Mouse (Mus musculus): Measurements from ENCODE around the gene Nceh1. TPM values are rescaled to one million over a fixed set of nuclear protein-coding genes. Genes with fewer than 3 reads are reported as not detected.

Nceh1 gene
- polyA plus RNA-seq, 1 experiment from 2014 or later = 26.6 TPM

GRCm38 (mm10) chr3:27189320-27190261 is 6.8 kb downstream of the Nceh1 start:
- Histone ChIP-seq H3K9ac (replicated peaks; ENCODE audit: low read length) (no peak overlapping the region), H3K36me3 (ENCODE audit: insufficient read depth, low read length) (no peaks in the 10 kb centered on the region), H3K4me2 (replicated peaks; ENCODE audit: low read depth, low read length) (no peak overlapping the region), H3K4me1 (ENCODE audit: insufficient read depth, low read length) (peaks cover 13% of the 10 kb centered on the region; the same call in 1 of the 2 replicates), H3K27ac (ENCODE audit: low read length) (peak overlapping the region; percentile 76), H3K27me3 (ENCODE audit: insufficient read depth, low read length) (no peaks in the 10 kb centered on the region), H3K9me3 (ENCODE audit: low read length) (no peaks in the 10 kb centered on the region), H3K4me3 (ENCODE audit: low read length) (no peak overlapping the region)
- peak; percentile 32; the same call in 1 of the 2 replicates for ATAC-seq (ENCODE audit: low FRiP score, low TSS enrichment)
- WGBS = 61% methylated on average over 14 of the region's 14 CpGs

DNA sequence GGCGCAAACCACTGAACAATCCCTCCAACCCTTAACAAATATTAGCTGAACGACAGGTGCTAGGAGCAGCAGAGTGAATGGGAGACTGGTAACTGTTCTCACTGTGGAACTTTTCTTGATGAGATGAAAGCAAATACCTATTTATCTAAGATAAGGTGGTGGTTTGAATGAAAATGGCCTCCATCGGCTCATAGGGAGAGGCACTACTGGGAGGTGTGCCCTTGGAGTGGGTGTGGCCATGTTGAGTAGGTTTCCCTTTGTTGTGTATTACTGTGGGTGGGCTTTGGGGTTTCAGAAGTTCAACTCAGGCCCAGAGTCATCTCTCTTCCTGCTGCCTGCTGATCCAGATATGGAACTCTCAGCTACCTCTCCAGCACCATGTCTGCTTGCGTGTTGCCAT is 8.1 kb downstream of the Nceh1 start:
- H3K4me2 ChIP-seq (replicated peaks; ENCODE audit: low read depth, low read length) = no peak overlapping the region
- no peaks in the 10 kb centered on the region for H3K9me3 ChIP-seq (ENCODE audit: low read length)
- H3K4me1 ChIP-seq (ENCODE audit: insufficient read depth, low read length) = peaks cover 13% of the 10 kb centered on the region; the same call in 1 of the 2 replicates
- H3K27me3 ChIP-seq (ENCODE audit: insufficient read depth, low read length) = no peaks in the 10 kb centered on the region
- no peaks in the 10 kb centered on the region for H3K36me3 ChIP-seq (ENCODE audit: insufficient read depth, low read length)
- no peak for ATAC-seq (ENCODE audit: low FRiP score, low TSS enrichment)
- no peak overlapping the region for H3K27ac ChIP-seq (ENCODE audit: low read length)
- WGBS = 92% methylated on average over 4 of the region's 4 CpGs
- H3K4me3 ChIP-seq (ENCODE audit: low read length) = no peak overlapping the region
- no peak overlapping the region for H3K9ac ChIP-seq (replicated peaks; ENCODE audit: low read length)

GRCm38 (mm10) chr3:27191856-27192255 is 9.1 kb downstream of the Nceh1 start:
- ATAC-seq (ENCODE audit: low FRiP score, low TSS enrichment) = no peak
- no peak overlapping the region for H3K27ac ChIP-seq (ENCODE audit: low read length)
- 85% methylated on average over 6 of the region's 6 CpGs for WGBS

GRCm38 (mm10) chr3:27193844-27194317 is 11.1 kb downstream of the Nceh1 start:
- WGBS = 11% methylated on average over 6 of the region's 6 CpGs
- no peak for ATAC-seq (ENCODE audit: low FRiP score, low TSS enrichment)
- no peak overlapping the region for H3K4me3 ChIP-seq (ENCODE audit: low read length)
- no peaks in the 10 kb centered on the region for H3K36me3 ChIP-seq (ENCODE audit: insufficient read depth, low read length)
- H3K9me3 ChIP-seq (ENCODE audit: low read length) = no peaks in the 10 kb centered on the region
- no peak overlapping the region for H3K9ac ChIP-seq (replicated peaks; ENCODE audit: low read length)
- peaks cover 18% of the 10 kb centered on the region; the same call in 1 of the 2 replicates for H3K4me1 ChIP-seq (ENCODE audit: insufficient read depth, low read length)
- H3K27me3 ChIP-seq (ENCODE audit: insufficient read depth, low read length) = no peaks in the 10 kb centered on the region
- no peak overlapping the region for H3K4me2 ChIP-seq (replicated peaks; ENCODE audit: low read depth, low read length)
- peak overlapping the region; percentile 52 for H3K27ac ChIP-seq (ENCODE audit: low read length)

More at GRCm38 (mm10) chr3:27191856-27192255, 9.1 kb downstream of the Nceh1 start:
- H3K27me3 ChIP-seq (ENCODE audit: insufficient read depth, low read length) = no peaks in the 10 kb centered on the region
- H3K9me3 ChIP-seq (ENCODE audit: low read length) = no peaks in the 10 kb centered on the region
- H3K4me2 ChIP-seq (replicated peaks; ENCODE audit: low read depth, low read length) = no peak overlapping the region
- peaks cover 18% of the 10 kb centered on the region; the same call in 1 of the 2 replicates for H3K4me1 ChIP-seq (ENCODE audit: insufficient read depth, low read length)
- H3K4me3 ChIP-seq (ENCODE audit: low read length) = no peak overlapping the region
- no peaks in the 10 kb centered on the region for H3K36me3 ChIP-seq (ENCODE audit: insufficient read depth, low read length)
- H3K9ac ChIP-seq (replicated peaks; ENCODE audit: low read length) = no peak overlapping the region

DNA sequence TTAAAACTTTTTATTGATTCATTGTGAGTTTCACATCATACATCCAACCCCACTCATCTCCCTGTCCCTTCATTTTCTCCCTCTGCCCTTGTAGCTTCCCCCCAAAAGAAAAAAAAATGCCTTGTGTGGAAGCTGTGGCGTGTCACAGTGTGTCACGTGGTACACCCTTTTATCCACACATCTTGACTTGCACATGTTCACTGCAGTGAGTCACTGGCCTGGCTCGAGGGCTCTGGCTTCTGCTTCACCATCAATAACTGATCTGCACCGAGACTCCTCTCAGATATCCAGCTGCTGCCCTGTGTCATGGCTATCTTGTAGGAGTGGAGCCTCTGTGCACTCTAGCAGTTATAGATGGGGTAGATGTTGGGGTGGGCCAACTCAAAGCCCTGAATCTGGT is 12.4 kb downstream of the Nceh1 start:
- Histone ChIP-seq H3K4me1 (ENCODE audit: insufficient read depth, low read length) (peaks cover 9% of the 10 kb centered on the region; the same call in 1 of the 2 replicates), H3K27ac (ENCODE audit: low read length) (no peak overlapping the region), H3K4me3 (ENCODE audit: low read length) (no peak overlapping the region), H3K36me3 (ENCODE audit: insufficient read depth, low read length) (no peaks in the 10 kb centered on the region), H3K9ac (replicated peaks; ENCODE audit: low read length) (no peak overlapping the region), H3K9me3 (ENCODE audit: low read length) (no peaks in the 10 kb centered on the region), H3K27me3 (ENCODE audit: insufficient read depth, low read length) (no peaks in the 10 kb centered on the region), H3K4me2 (replicated peaks; ENCODE audit: low read depth, low read length) (no peak overlapping the region)
- 69% methylated on average over 4 of the region's 4 CpGs for WGBS
- no peak for ATAC-seq (ENCODE audit: low FRiP score, low TSS enrichment)

GRCm38 (mm10) chr3:27195573-27196227 is 12.9 kb downstream of the Nceh1 start:
- Histone ChIP-seq H3K36me3 (ENCODE audit: insufficient read depth, low read length) (no peaks in the 10 kb centered on the region), H3K27me3 (ENCODE audit: insufficient read depth, low read length) (no peaks in the 10 kb centered on the region), H3K9ac (replicated peaks; ENCODE audit: low read length) (no peak overlapping the region), H3K27ac (ENCODE audit: low read length) (peak overlapping the region; percentile 25; the same call in 1 of the 2 replicates), H3K4me2 (replicated peaks; ENCODE audit: low read depth, low read length) (no peak overlapping the region), H3K4me3 (ENCODE audit: low read length) (no peak overlapping the region), H3K4me1 (ENCODE audit: insufficient read depth, low read length) (peaks cover 9% of the 10 kb centered on the region; the same call in 1 of the 2 replicates), H3K9me3 (ENCODE audit: low read length) (no peaks in the 10 kb centered on the region)
- ATAC-seq (ENCODE audit: low FRiP score, low TSS enrichment) = peak; percentile 29
- WGBS = 89% methylated on average over 8 of the region's 8 CpGs

- no peak overlapping the region for H3K9ac ChIP-seq (replicated peaks; ENCODE audit: low read length)
- peak overlapping the region; percentile 25; the same call in 1 of the 2 replicates for H3K27ac ChIP-seq (ENCODE audit: low read length)
- H3K4me3 ChIP-seq (ENCODE audit: low read length) = no peak overlapping the region
- no peaks in the 10 kb centered on the region for H3K9me3 ChIP-seq (ENCODE audit: low read length)
- H3K27me3 ChIP-seq (ENCODE audit: insufficient read depth, low read length) = no peaks in the 10 kb centered on the region
- 0 out of 2 replicates have a peak, but pooled peaks have one; percentile 57 for ATAC-seq (ENCODE audit: low FRiP score, low TSS enrichment)
- no peak overlapping the region for H3K4me2 ChIP-seq (replicated peaks; ENCODE audit: low read depth, low read length)
- 89% methylated on average over 1 of the region's 1 CpGs for WGBS
- no peaks in the 10 kb centered on the region for H3K36me3 ChIP-seq (ENCODE audit: insufficient read depth, low read length)
- H3K4me1 ChIP-seq (ENCODE audit: insufficient read depth, low read length) = peaks cover 9% of the 10 kb centered on the region; the same call in 1 of the 2 replicates
These were observed 13.8 kb downstream of the Nceh1 start for GRCm38 (mm10) chr3:27196529-27196928.

- H3K4me3 ChIP-seq (ENCODE audit: low read length) = no peak overlapping the region
- H3K9ac ChIP-seq (replicated peaks; ENCODE audit: low read length) = no peak overlapping the region
- H3K4me2 ChIP-seq (replicated peaks; ENCODE audit: low read depth, low read length) = no peak overlapping the region
- no peaks in the 10 kb centered on the region for H3K9me3 ChIP-seq (ENCODE audit: low read length)
- WGBS = 69% methylated on average over 5 of the region's 5 CpGs
- no peaks in the 10 kb centered on the region for H3K27me3 ChIP-seq (ENCODE audit: insufficient read depth, low read length)
- peaks cover 9% of the 10 kb centered on the region; the same call in 1 of the 2 replicates for H3K4me1 ChIP-seq (ENCODE audit: insufficient read depth, low read length)
- no peak for ATAC-seq (ENCODE audit: low FRiP score, low TSS enrichment)
- H3K36me3 ChIP-seq (ENCODE audit: insufficient read depth, low read length) = no peaks in the 10 kb centered on the region
- H3K27ac ChIP-seq (ENCODE audit: low read length) = peak overlapping the region; percentile 40; the same call in 1 of the 2 replicates
These were observed 15.1 kb downstream of the Nceh1 start for GRCm38 (mm10) chr3:27197816-27198215.

- H3K4me2 ChIP-seq (replicated peaks; ENCODE audit: low read depth, low read length) = no peak overlapping the region
- no peak overlapping the region for H3K9ac ChIP-seq (replicated peaks; ENCODE audit: low read length)
- ATAC-seq (ENCODE audit: low FRiP score, low TSS enrichment) = no peak
- 88% methylated on average over 7 of the region's 7 CpGs for WGBS
- H3K4me3 ChIP-seq (ENCODE audit: low read length) = no peak overlapping the region
- no peaks in the 10 kb centered on the region for H3K27me3 ChIP-seq (ENCODE audit: insufficient read depth, low read length)
- no peaks in the 10 kb centered on the region for H3K9me3 ChIP-seq (ENCODE audit: low read length)
- H3K36me3 ChIP-seq (ENCODE audit: insufficient read depth, low read length) = no peaks in the 10 kb centered on the region
- H3K4me1 ChIP-seq (ENCODE audit: insufficient read depth, low read length) = peaks cover 5% of the 10 kb centered on the region; the same call in 1 of the 2 replicates
- H3K27ac ChIP-seq (ENCODE audit: low read length) = no peak overlapping the region
These were observed 16.4 kb downstream of the Nceh1 start for GRCm38 (mm10) chr3:27199120-27199519.
